ENCODE assay signal across 8 mouse cellular contexts in the genomic region with DNA sequence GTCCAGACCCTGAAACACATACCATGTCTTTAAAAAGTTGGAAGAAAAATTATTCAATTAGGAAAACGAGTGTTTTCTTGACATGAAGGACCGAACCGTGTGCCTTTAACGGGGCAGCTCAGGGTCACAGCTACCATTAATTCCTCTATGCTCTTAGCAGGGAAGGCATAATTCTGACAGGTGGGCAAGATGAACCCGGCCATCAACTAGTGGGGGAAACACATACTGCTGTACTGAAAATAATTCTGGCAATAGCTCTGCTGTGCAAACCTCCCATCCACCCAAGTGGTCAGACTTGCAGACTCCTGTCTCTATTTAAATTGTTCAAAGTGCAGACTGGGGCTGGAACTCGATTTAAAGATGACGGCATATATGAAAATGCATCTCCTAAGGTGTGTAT. TPM values are rescaled to one million over a fixed set of nuclear protein-coding genes. Genes with fewer than 3 reads are reported as not detected.
DNase-seq lines count a peak whose midpoint lies in the region; ATAC-seq and TF ChIP-seq lines count a peak whose summit lies in the region.

No protein-coding gene starts in this region.

- H3K9me3 ChIP-seq in liver, embryonic 11.5 days (ENCODE audit: control insufficient read depth, low read length), result no peaks in the 10 kb centered on the region
- H3K9me3 ChIP-seq in stomach, embryonic 15.5 days, result no peaks in the 10 kb centered on the region

- H3K4me3 ChIP-seq in testis, adult 2 months (ENCODE audit: control insufficient read depth, low read depth, low read length), result peak overlapping the region; percentile 98
- H3K4me3 ChIP-seq in liver, embryonic 11.5 days (ENCODE audit: low read depth, low read length), result peak overlapping the region; percentile 72
- H3K4me3 ChIP-seq in stomach, embryonic 15.5 days (replicated peaks), result peak overlapping the region; percentile 99

- peak overlapping the region; percentile 70 for H3K4me2 ChIP-seq in liver, embryonic 11.5 days
- peak overlapping the region; percentile 74 for H3K4me2 ChIP-seq in stomach, embryonic 15.5 days

- ATAC-seq in liver, embryonic 11.5 days (replicated peaks; ENCODE audit: low FRiP score), result peak; percentile 2; the same call in 1 of the 2 replicates
- no peak for ATAC-seq in stomach, embryonic 15.5 days (ENCODE audit: insufficient read depth, low FRiP score, low read depth)

- peaks cover 2% of the 10 kb centered on the region for H3K36me3 ChIP-seq in testis, adult 2 months (ENCODE audit: control insufficient read depth, insufficient read depth, low read length)
- H3K36me3 ChIP-seq in liver, embryonic 11.5 days (ENCODE audit: control insufficient read depth, insufficient read depth, low read length), result no peaks in the 10 kb centered on the region
- H3K36me3 ChIP-seq in stomach, embryonic 15.5 days, result no peaks in the 10 kb centered on the region

- peak; percentile 5 for DNase-seq in adrenal gland, postnatal 10 days
- no peak for DNase-seq in adrenal gland, adult 8-10 months
- no peak for DNase-seq in testis, postnatal 14 days (ENCODE audit: low spot score)
- DNase-seq in liver, embryonic 11.5 days (ENCODE audit: low spot score), result no peak
- DNase-seq in retina, embryonic 14.5 days (ENCODE audit: low spot score), result no peak
- DNase-seq in urinary bladder, adult 18-20 months (ENCODE audit: low spot score in 2 of 2), result no peak

- TF ChIP-seq POLR2A in testis, adult 2 months (IDR thresholded peaks at IDR 0.05; ENCODE audit: control insufficient read depth, low read depth, low read length), result no peak

- H3K27me3 ChIP-seq in testis, adult 2 months (ENCODE audit: control insufficient read depth, insufficient read depth, low read length), result no peaks in the 10 kb centered on the region
- no peaks in the 10 kb centered on the region for H3K27me3 ChIP-seq in liver, embryonic 11.5 days (replicated peaks; ENCODE audit: control insufficient read depth, insufficient read depth, low read length)
- H3K27me3 ChIP-seq in stomach, embryonic 15.5 days (replicated peaks), result no peaks in the 10 kb centered on the region

- H3K27ac ChIP-seq in testis, adult 2 months (ENCODE audit: control insufficient read depth, insufficient read depth, low read depth, low read length), result peak overlapping the region; percentile 93
- peak overlapping the region; percentile 60; the same call in 1 of the 2 replicates for H3K27ac ChIP-seq in liver, embryonic 11.5 days (ENCODE audit: low read depth, low read length)
- H3K27ac ChIP-seq in stomach, embryonic 15.5 days, result peak overlapping the region; percentile 93

- TF ChIP-seq CTCF in testis, adult 2 months (IDR thresholded peaks at IDR 0.05; ENCODE audit: control insufficient read depth, insufficient read depth, insufficient replicate concordance, low read depth, low read length), result no peak

- peaks cover 3% of the 10 kb centered on the region for H3K4me1 ChIP-seq in testis, adult 2 months (ENCODE audit: control insufficient read depth, insufficient read depth, low read length)
- peaks cover 12% of the 10 kb centered on the region for H3K4me1 ChIP-seq in liver, embryonic 11.5 days (replicated peaks; ENCODE audit: control insufficient read depth, insufficient read depth, low read length)
- H3K4me1 ChIP-seq in stomach, embryonic 15.5 days, result no peaks in the 10 kb centered on the region; the same call in 1 of the 2 replicates

- H3K9ac ChIP-seq in liver, embryonic 11.5 days (ENCODE audit: low read depth, low read length), result peak overlapping the region; percentile 87
- peak overlapping the region; percentile 98 for H3K9ac ChIP-seq in stomach, embryonic 15.5 days

- 22% methylated on average over 7 of the region's 7 CpGs for WGBS in liver, embryonic 11.5 days
- WGBS in stomach, embryonic 15.5 days, result 19% methylated on average over 7 of the region's 7 CpGs

RNA-seq across cellular contexts. Expression of gene Btbd8, which starts 0.6 kb away (rescaled TPM):
- total RNA-seq in adrenal gland, postnatal 10 days (2021), result 10 to 100 TPM in 1 of 2 experiments, 1 to 10 TPM in 1; 6.9 to 12.0 TPM
- 10 to 100 TPM in 1 of 4 experiments, 1 to 10 TPM in 3; 5.1 to 11.5 (median 8.9) TPM for total RNA-seq in adrenal gland, adult 8-10 months (2022)
- 5.6 and 5.9 TPM in 2 replicates for polyA plus RNA-seq in testis, adult 2 months (2012; rRNA removed)
- polyA plus RNA-seq in liver, embryonic 11.5 days (2014; fragmentation: Nextera tagmentation; extraction: Ambion mirVana), result 2.5 and 2.6 TPM in 2 replicates
- polyA plus RNA-seq in stomach, embryonic 15.5 days (2015; fragmentation: Nextera tagmentation; extraction: Ambion mirVana), result 4.5 and 4.7 TPM in 2 replicates

RNA-seq across cellular contexts. Expression of gene Lpcat2b, which starts 7.0 kb away (rescaled TPM):
- total RNA-seq in adrenal gland, postnatal 10 days (2021), result not detected
- not detected for total RNA-seq in adrenal gland, adult 8-10 months (2022)
- polyA plus RNA-seq in testis, adult 2 months (2012; rRNA removed), result 105 and 113 TPM in 2 replicates
- polyA plus RNA-seq in liver, embryonic 11.5 days (2014; fragmentation: Nextera tagmentation; extraction: Ambion mirVana), result not detected in 2 replicates
- polyA plus RNA-seq in stomach, embryonic 15.5 days (2015; fragmentation: Nextera tagmentation; extraction: Ambion mirVana), result not detected in 2 replicates

RNA-seq across cellular contexts. Expression of gene Ephx4, which starts 35.8 kb away (rescaled TPM):
- 1 to 10 TPM in 1 of 2 experiments, under 1 TPM in 1; 0.75 to 1.4 TPM for total RNA-seq in adrenal gland, postnatal 10 days (2021)
- 1 to 10 TPM; 1.4 to 3.1 (median 2.1) TPM for total RNA-seq in adrenal gland, adult 8-10 months (2022)
- 1.7 and 2.1 TPM in 2 replicates for polyA plus RNA-seq in testis, adult 2 months (2012; rRNA removed)
- polyA plus RNA-seq in liver, embryonic 11.5 days (2014; fragmentation: Nextera tagmentation; extraction: Ambion mirVana), result 0.29 and 0.48 TPM in 2 replicates
- polyA plus RNA-seq in stomach, embryonic 15.5 days (2015; fragmentation: Nextera tagmentation; extraction: Ambion mirVana), result 1.0 and 1.6 TPM in 2 replicates

Comparison
In these comparisons a context has a peak if more than half of its experiments do, and no peak if none do; other contexts are left out.
1. RNA of gene Lpcat2b, which starts 7.0 kb away (polyA plus RNA-seq): 105 to 113 TPM in testis, adult 2 months; not detected in liver, embryonic 11.5 days and not detected in stomach, embryonic 15.5 days; every median in the first group is over 100 times any median in the second.
2. Peak in every context shown above with its lines, with median percentiles within 50 percentile points of each other: H3K27ac ChIP-seq and H3K4me3 ChIP-seq.